Mouse (Mus musculus): Measurements from ENCODE around the gene Ntn5. TPM values are rescaled to one million over a fixed set of nuclear protein-coding genes. Genes with fewer than 3 reads are reported as not detected.

Gene Ntn5
- polyA plus RNA-seq (2012; rRNA removed) (1.3 and 2.1 TPM in 2 replicates), polyA plus RNA-seq (2014; fragmentation: Nextera tagmentation; extraction: Ambion mirVana) (0.59 and 0.86 TPM in 2 replicates)

DNA sequence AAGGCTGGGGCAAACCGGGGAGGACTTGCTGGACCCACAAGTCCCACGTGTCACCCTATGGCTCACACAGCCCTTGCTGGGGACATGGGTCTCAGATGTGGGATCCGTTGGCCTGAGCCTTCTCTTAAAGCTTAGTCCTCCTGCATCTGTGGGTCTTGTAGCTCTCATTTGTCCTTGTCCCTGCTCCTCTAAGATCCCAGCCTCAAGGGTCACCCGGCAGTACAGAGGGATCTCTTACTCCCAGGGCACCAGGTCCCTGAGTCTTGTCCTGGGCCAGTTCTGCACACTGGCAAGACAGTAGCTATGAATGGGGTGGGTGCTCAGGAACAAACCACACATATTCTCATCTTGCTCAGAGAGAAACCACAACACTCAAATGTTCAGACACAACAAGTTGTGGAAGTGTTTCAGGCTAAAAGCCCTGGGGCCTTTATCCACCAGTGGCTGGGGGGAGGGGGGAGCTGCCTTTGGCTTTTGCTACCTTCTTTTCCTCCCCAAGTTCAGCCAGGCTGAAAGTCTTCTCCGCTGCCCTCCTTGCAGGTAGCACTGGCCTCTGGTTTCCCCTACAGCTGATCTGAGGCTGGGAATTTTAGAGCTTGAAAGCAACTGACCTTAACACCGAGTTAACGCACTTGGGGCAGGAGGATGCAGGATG, at the start of gene Ntn5:
Gene Ntn5, plus strand, starts transcription at position 627 of the 655 bp plus-strand sequence.
- peak within 1 kb of the TSS; percentile 16; the same call in 1 of the 2 replicates for H3K9ac ChIP-seq (ENCODE audit: low read depth, low read length, severe bottlenecking)
- TF ChIP-seq POLR2A (IDR thresholded peaks at IDR 0.05; ENCODE audit: borderline replicate concordance, extremely low read depth, insufficient read depth, insufficient read length), result no peak
- H3K4me2 ChIP-seq (replicated peaks; ENCODE audit: low read depth, low read length, severe bottlenecking), result no peak within 1 kb of the TSS
- no peak within 1 kb of the TSS for H3K27ac ChIP-seq (replicated peaks; ENCODE audit: low read depth, low read length)
- 68% methylated on average over 7 of the region's 7 CpGs for WGBS
- DNase-seq (ENCODE audit: low spot score), result no peak
- H3K27me3 ChIP-seq (ENCODE audit: control insufficient read depth, insufficient read depth, low read length), result no peaks in the 10 kb centered on the region
- peaks cover 4% of the 10 kb centered on the region; the same call in 1 of the 2 replicates for H3K4me1 ChIP-seq (ENCODE audit: control insufficient read depth, insufficient read depth, low read length)
- no peaks in the 10 kb centered on the region for H3K36me3 ChIP-seq (ENCODE audit: control insufficient read depth, insufficient read depth, low read length)
- ATAC-seq (ENCODE audit: low FRiP score, low read depth), result no peak
- no peaks in the 10 kb centered on the region for H3K9me3 ChIP-seq (ENCODE audit: control insufficient read depth, low read length)
- no peak within 1 kb of the TSS for H3K4me3 ChIP-seq (replicated peaks; ENCODE audit: low read length)

DNA sequence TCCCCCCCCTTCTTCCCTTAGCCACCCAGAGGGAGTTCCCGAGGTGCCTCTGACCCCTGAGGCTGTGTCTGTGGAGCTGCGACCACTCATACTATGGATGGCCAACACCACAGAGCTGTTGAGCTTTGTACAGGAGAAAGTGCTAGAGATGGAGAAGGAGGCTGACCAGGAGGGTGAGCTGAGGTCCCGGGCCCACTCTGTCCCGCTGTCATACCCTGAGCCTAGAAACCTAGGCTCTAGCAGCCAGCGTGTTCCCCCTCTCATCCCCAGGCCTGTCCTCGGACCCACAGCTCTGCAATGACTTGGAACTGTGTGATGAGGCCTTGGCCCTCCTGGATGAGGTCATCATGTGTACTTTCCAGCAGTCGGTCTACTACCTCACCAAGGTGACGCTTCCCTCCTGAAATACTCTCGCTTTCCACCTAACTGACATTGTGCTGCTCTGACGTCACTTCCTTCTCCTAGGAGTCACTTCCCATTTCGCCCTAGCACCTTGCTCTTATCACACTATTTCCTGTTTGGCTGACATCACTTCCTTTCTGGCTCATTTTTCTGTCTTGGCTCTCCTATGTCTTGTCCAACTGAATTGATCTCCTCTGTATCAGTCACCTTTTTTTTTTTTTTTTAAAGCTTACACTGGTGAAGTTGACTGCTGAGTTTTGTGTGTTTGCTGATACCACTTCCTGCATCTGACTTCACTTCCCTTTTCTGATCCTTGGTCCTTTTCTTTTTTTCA, 48.7 kb upstream of the Ntn5 start:
- TF ChIP-seq POLR2A (IDR thresholded peaks at IDR 0.05; ENCODE audit: borderline replicate concordance, extremely low read depth, insufficient read depth, insufficient read length), result no peak
- 90% methylated on average over 11 of the region's 11 CpGs for WGBS
- Histone ChIP-seq H3K4me2 (replicated peaks; ENCODE audit: low read depth, low read length, severe bottlenecking) (no peak overlapping the region), H3K27ac (replicated peaks; ENCODE audit: low read depth, low read length) (no peak overlapping the region), H3K4me1 (ENCODE audit: control insufficient read depth, insufficient read depth, low read length) (peaks cover 13% of the 10 kb centered on the region), H3K9me3 (ENCODE audit: control insufficient read depth, low read length) (no peaks in the 10 kb centered on the region), H3K36me3 (ENCODE audit: control insufficient read depth, insufficient read depth, low read length) (0 out of 2 replicates have a peak, but pooled peaks cover 7% of the 10 kb centered on the region), H3K4me3 (replicated peaks; ENCODE audit: low read length) (no peak overlapping the region), H3K9ac (ENCODE audit: low read depth, low read length, severe bottlenecking) (no peak overlapping the region), H3K27me3 (ENCODE audit: control insufficient read depth, insufficient read depth, low read length) (no peaks in the 10 kb centered on the region)
- ATAC-seq (ENCODE audit: low FRiP score, low read depth) (no peak), DNase-seq (ENCODE audit: low spot score) (no peak)

GRCm38 (mm10) chr7:45635711-45636688, 47.8 kb upstream of the Ntn5 start:
- Histone ChIP-seq H3K27me3 (ENCODE audit: control insufficient read depth, insufficient read depth, low read length) (no peaks in the 10 kb centered on the region), H3K9ac (ENCODE audit: low read depth, low read length, severe bottlenecking) (no peak overlapping the region), H3K9me3 (ENCODE audit: control insufficient read depth, low read length) (no peaks in the 10 kb centered on the region), H3K27ac (replicated peaks; ENCODE audit: low read depth, low read length) (no peak overlapping the region), H3K4me2 (replicated peaks; ENCODE audit: low read depth, low read length, severe bottlenecking) (no peak overlapping the region), H3K4me3 (replicated peaks; ENCODE audit: low read length) (no peak overlapping the region), H3K4me1 (ENCODE audit: control insufficient read depth, insufficient read depth, low read length) (peaks cover 16% of the 10 kb centered on the region), H3K36me3 (ENCODE audit: control insufficient read depth, insufficient read depth, low read length) (0 out of 2 replicates have a peak, but pooled peaks cover 7% of the 10 kb centered on the region)
- 81% methylated on average over 15 of the region's 15 CpGs for WGBS
- no peak for TF ChIP-seq POLR2A (IDR thresholded peaks at IDR 0.05; ENCODE audit: borderline replicate concordance, extremely low read depth, insufficient read depth, insufficient read length)
- ATAC-seq (ENCODE audit: low FRiP score, low read depth) (no peak), DNase-seq (ENCODE audit: low spot score) (peak; percentile 41)

- 0 out of 2 replicates have a peak, but pooled peaks cover 7% of the 10 kb centered on the region for H3K36me3 ChIP-seq (ENCODE audit: control insufficient read depth, insufficient read depth, low read length)
Observed at GRCm38 (mm10) chr7:45637710-45638109, 46.1 kb upstream of the Ntn5 start.

More at GRCm38 (mm10) chr7:45637710-45638109, 46.1 kb upstream of the Ntn5 start:
- no peak for TF ChIP-seq POLR2A (IDR thresholded peaks at IDR 0.05; ENCODE audit: borderline replicate concordance, extremely low read depth, insufficient read depth, insufficient read length)
- H3K9me3 ChIP-seq (ENCODE audit: control insufficient read depth, low read length), result no peaks in the 10 kb centered on the region
- H3K9ac ChIP-seq (ENCODE audit: low read depth, low read length, severe bottlenecking), result no peak overlapping the region
- no peak overlapping the region for H3K4me3 ChIP-seq (replicated peaks; ENCODE audit: low read length)
- ATAC-seq (ENCODE audit: low FRiP score, low read depth) (no peak), DNase-seq (ENCODE audit: low spot score) (no peak)
- no peak overlapping the region for H3K4me2 ChIP-seq (replicated peaks; ENCODE audit: low read depth, low read length, severe bottlenecking)
- no peak overlapping the region for H3K27ac ChIP-seq (replicated peaks; ENCODE audit: low read depth, low read length)
- H3K27me3 ChIP-seq (ENCODE audit: control insufficient read depth, insufficient read depth, low read length), result no peaks in the 10 kb centered on the region
- 96% methylated on average over 6 of the region's 6 CpGs for WGBS
- peaks cover 27% of the 10 kb centered on the region for H3K4me1 ChIP-seq (ENCODE audit: control insufficient read depth, insufficient read depth, low read length)

Data from limb, embryonic 14.5 days (tissue).